Mouse (Mus musculus) forebrain, embryonic 16.5 days (tissue): ENCODE data around the gene Gm20388. TPM values are rescaled to one million over a fixed set of nuclear protein-coding genes. Genes with fewer than 3 reads are reported as not detected.
A peak's percentile ranks its signal among the peaks of the same experiment; 100 is the strongest.

Experiments used
- ATAC-seq: fragments of 200-750 bp; cut with Nextera tagmentation; 2 replicates; pipeline ENCODE4 v1.8.0; 2017; ENCODE audit warnings: mild to moderate bottlenecking, moderate library complexity
- H3K27ac ChIP-seq: fragments of 300-500 bp; sonication (generic); 2 replicates; pipeline ENCODE4 v1.5.1; 2014; ENCODE audit warnings: low read length, control low read depth
- H3K27me3 ChIP-seq: fragments of 300-500 bp; sonication (generic); replicated peaks from 2 replicates; pipeline ENCODE4 v1.6.1; 2014; ENCODE audit warnings: low read length; ENCODE audit not compliant: control insufficient read depth, insufficient read depth
- H3K36me3 ChIP-seq: fragments of 300-500 bp; sonication (generic); 2 replicates; pipeline ENCODE4 v1.6.1; 2014; ENCODE audit not compliant: control insufficient read depth, insufficient read depth
- H3K4me1 ChIP-seq: fragments of 300-500 bp; sonication (generic); replicated peaks from 2 replicates; pipeline ENCODE4 v1.6.1; 2014; ENCODE audit warnings: low read length; ENCODE audit not compliant: control insufficient read depth, insufficient read depth
- H3K4me2 ChIP-seq: fragments of 300-500 bp; sonication (generic); 2 replicates; pipeline ENCODE4 v1.6.1; 2014; ENCODE audit warnings: mild to moderate bottlenecking, low read length, control low read depth
- H3K4me3 ChIP-seq: fragments of 300-500 bp; sonication (generic); replicated peaks from 2 replicates; pipeline ENCODE4 v1.5.1; 2014; ENCODE audit warnings: mild to moderate bottlenecking, low read length, control low read depth
- H3K9ac ChIP-seq: fragments of 300-500 bp; sonication (generic); replicated peaks from 2 replicates; pipeline ENCODE4 v1.6.1; 2014; ENCODE audit warnings: low read depth, low read length, control low read depth
- H3K9me3 ChIP-seq: fragments of 300-500 bp; sonication (generic); 2 replicates; pipeline ENCODE4 v1.6.1; 2016; ENCODE audit warnings: low read length; ENCODE audit not compliant: control insufficient read depth
- WGBS: fragments of 180-500 bp; shearing (Covaris S2); extraction: QIAGEN DNeasy Blood & Tissue Kit; methylation state at CpG from one replicate; pipeline ENCODE4 v1.1.7; 2014; 5-methylcytosine and 5-hydroxymethylcytosine counted together
- polyA plus RNA-seq: library from polyadenylated mRNA; unstranded; fragments of >200 nt; fragmentation: Nextera tagmentation; extraction: Ambion mirVana; gene quantifications from 2 replicates; pipeline ENCODE4 v1.2.1, GENCODE M21; 2015

Gene Gm20388
- polyA plus RNA-seq, 1 experiment from 2014 or later = 4.7 TPM

DNA sequence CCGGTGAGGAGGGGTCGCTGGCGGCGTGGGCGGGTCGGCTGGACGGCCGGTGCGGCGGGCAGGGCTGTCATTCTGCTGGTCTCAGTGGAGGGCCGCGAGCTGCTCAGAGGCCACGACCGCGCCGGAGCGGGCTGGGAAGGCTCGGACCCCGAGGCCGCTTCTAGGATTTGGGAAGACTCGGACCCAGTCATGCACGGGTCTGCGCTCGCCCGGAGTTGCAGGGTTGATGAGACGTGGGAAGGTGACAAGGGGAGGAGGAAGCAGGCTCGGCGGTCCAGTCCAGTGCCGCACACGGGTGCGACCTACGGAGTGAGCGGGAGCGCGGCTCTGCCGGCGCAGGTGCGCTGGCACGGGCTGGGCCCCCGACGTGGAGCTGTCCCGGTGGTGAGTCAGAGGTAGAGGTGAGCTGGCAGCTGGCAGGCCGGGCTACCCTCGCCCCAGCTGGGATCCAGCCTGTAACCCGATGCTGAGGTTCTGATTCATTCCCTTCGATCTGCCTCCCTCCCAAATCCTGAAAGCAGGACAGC, 203.7 kb downstream of the Gm20388 start:
- Histone ChIP-seq H3K27me3 (peaks cover 7% of the 10 kb centered on the region; the same call in 1 of the 2 replicates), H3K27ac (no peak overlapping the region; the same call in 1 of the 2 replicates), H3K9ac (peak overlapping the region; percentile 89), H3K9me3 (no peaks in the 10 kb centered on the region), H3K4me3 (peak overlapping the region; percentile 81), H3K36me3 (no peaks in the 10 kb centered on the region), H3K4me2 (peak overlapping the region; percentile 79), H3K4me1 (peaks cover 15% of the 10 kb centered on the region)
- peak; percentile 35; the same call in 1 of the 2 replicates for ATAC-seq
- WGBS = under 1% methylated on average over 46 of the region's 46 CpGs

DNA sequence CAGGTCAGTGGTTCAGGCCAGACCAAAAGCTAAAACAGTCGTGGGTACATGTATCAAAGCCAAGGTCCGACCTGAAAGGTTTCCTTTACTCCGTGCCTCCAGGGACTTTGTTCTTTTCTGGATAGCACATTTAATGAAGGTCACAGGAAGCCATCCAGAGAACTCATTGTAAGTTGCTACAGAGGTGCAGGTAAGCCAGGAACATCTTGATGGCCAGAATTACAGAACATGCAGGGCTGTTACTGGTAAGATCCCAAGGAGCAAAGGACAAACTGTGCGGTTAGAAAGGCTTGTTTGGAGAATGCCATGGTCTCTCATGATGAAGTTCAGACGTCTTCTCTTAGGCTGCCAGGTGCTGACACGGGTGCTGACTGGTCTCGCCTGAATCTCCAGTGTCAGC, 206.0 kb downstream of the Gm20388 start:
- Histone ChIP-seq H3K9ac (no peak overlapping the region), H3K27me3 (peaks cover 7% of the 10 kb centered on the region; the same call in 1 of the 2 replicates), H3K36me3 (no peaks in the 10 kb centered on the region), H3K4me3 (no peak overlapping the region), H3K27ac (no peak overlapping the region), H3K4me2 (no peak overlapping the region), H3K4me1 (peaks cover 20% of the 10 kb centered on the region), H3K9me3 (no peaks in the 10 kb centered on the region)
- 79% methylated on average over 7 of the region's 7 CpGs for WGBS
- ATAC-seq = no peak

DNA sequence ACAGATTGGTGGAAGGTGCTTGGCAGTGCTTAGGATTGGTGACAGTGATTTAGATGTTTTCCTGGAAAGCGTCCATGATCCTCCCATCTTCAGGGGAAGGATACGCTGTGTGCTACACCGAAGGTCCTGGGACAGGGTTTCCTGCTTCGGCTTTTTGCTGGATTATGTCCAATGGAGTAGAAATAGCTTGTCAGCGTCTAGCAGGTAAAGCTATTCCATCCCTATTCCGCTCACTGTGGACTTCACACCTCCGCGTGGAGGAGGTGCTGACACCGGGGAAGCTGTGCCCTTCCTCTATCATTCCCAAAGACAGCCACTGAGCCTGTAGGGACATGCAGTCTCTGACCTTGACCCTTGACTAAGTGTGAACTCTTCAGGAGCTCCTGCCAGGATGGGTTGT, 207.5 kb downstream of the Gm20388 start:
- Histone ChIP-seq H3K27ac (no peak overlapping the region), H3K4me3 (no peak overlapping the region), H3K9me3 (no peaks in the 10 kb centered on the region), H3K9ac (no peak overlapping the region), H3K27me3 (peaks cover 7% of the 10 kb centered on the region; the same call in 1 of the 2 replicates), H3K36me3 (no peaks in the 10 kb centered on the region), H3K4me1 (peaks cover 18% of the 10 kb centered on the region), H3K4me2 (no peak overlapping the region)
- 78% methylated on average over 9 of the region's 9 CpGs for WGBS
- no peak for ATAC-seq

DNA sequence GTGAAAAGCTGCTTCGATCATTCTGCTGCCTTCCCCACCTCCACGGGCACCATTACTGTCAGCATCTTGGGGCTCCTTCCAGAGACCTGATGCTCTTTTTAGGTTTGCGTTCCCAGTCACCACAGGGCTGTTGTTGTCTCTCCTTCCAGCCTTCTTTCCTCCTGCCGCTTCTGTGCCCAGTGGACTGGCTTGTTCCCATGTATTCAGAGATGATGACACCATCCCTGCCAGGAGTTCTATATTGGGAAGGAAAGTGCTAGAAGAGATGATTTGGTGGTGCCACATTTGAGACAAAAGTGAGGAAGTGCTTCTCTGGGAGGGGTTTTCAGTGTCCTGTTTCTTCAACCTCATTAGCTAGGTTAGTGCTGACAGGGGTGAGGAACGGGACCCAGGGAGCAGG, 208.2 kb downstream of the Gm20388 start:
- Histone ChIP-seq H3K4me2 (no peak overlapping the region), H3K27ac (no peak overlapping the region), H3K9me3 (no peaks in the 10 kb centered on the region), H3K4me1 (peaks cover 14% of the 10 kb centered on the region), H3K4me3 (no peak overlapping the region), H3K9ac (no peak overlapping the region), H3K27me3 (peaks cover 7% of the 10 kb centered on the region; the same call in 1 of the 2 replicates), H3K36me3 (no peaks in the 10 kb centered on the region)
- no peak for ATAC-seq
- 76% methylated on average over 5 of the region's 5 CpGs for WGBS

DNA sequence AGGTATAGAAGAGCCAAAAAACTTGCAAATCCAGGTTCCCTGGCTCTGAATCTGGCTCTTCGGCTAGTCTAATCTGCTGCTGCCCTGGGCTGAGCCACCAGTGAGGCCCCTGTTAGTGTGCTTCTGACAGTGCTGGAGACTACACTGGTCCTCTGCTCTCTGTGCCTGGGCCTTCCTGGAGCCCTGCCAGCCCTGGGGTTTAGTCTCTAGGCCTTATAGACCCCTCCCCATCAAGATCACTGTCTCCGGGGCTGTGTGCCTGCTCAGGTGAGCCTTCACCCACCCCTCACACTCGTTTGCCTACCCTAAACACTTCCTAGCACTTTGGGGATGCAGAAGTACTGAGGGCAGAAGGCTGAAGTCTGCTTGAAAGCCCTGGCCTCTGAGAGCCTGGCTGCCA, 208.8 kb downstream of the Gm20388 start:
- no peak overlapping the region for H3K27ac ChIP-seq
- peaks cover 7% of the 10 kb centered on the region; the same call in 1 of the 2 replicates for H3K27me3 ChIP-seq
- H3K4me1 ChIP-seq = peaks cover 12% of the 10 kb centered on the region
- no peak overlapping the region for H3K9ac ChIP-seq
- H3K4me2 ChIP-seq = no peak overlapping the region
- 69% methylated on average over 3 of the region's 3 CpGs for WGBS
- no peaks in the 10 kb centered on the region for H3K9me3 ChIP-seq
- H3K4me3 ChIP-seq = no peak overlapping the region
- no peak for ATAC-seq
- H3K36me3 ChIP-seq = no peaks in the 10 kb centered on the region

DNA sequence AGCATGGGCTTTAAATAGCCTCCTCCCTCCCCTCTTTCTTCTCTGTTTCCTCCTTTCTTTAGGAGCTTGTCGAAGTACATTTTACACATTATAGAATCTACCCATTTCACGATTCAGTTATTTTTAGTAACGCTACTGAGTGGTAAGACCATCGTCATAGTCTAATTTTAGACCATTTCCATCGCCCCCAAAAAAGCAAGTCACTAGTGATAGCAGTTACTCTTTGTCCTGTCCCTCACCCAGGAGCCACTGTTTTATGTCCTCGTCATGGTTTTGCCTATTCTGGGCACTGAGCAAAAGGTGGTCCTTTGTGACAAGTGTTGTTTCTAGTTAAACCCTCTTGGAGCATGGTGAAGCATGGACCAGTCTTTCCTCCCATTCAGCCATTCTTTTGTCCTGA, 209.3 kb downstream of the Gm20388 start:
- no peak overlapping the region for H3K27ac ChIP-seq
- no peak overlapping the region for H3K9ac ChIP-seq
- no peaks in the 10 kb centered on the region for H3K9me3 ChIP-seq
- no peak overlapping the region for H3K4me3 ChIP-seq
- H3K27me3 ChIP-seq = peaks cover 7% of the 10 kb centered on the region; the same call in 1 of the 2 replicates
- no peak overlapping the region for H3K4me2 ChIP-seq
- no peaks in the 10 kb centered on the region for H3K36me3 ChIP-seq
- H3K4me1 ChIP-seq = peaks cover 7% of the 10 kb centered on the region; the same call in 1 of the 2 replicates
- no peak for ATAC-seq
- WGBS = 68% methylated on average over 6 of the region's 6 CpGs

DNA sequence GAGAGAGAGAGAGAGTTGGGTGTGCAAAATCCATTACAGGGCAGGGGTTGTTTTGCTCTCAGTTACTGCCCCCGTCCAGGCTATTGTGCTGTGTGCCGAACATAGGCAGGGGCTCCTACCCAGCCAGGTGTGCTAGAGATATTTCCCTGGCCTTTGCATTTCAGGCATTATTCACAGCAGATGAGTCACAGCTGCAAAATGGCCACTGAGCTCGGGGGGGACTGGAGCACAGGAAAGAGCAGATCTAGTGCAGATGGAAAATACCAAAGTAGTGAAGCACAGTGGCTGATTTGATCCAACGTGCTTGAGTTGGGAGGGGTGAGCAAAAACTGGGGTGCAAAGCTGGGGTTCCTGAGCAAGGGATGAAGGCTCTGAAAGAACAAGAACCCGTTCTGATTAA, 210.3 kb downstream of the Gm20388 start:
- no peak overlapping the region for H3K9ac ChIP-seq
- H3K27me3 ChIP-seq = no peaks in the 10 kb centered on the region
- no peak overlapping the region for H3K4me3 ChIP-seq
- no peak overlapping the region for H3K4me2 ChIP-seq
- H3K9me3 ChIP-seq = no peaks in the 10 kb centered on the region
- no peak for ATAC-seq
- H3K27ac ChIP-seq = no peak overlapping the region
- no peaks in the 10 kb centered on the region for H3K36me3 ChIP-seq
- H3K4me1 ChIP-seq = peaks cover 6% of the 10 kb centered on the region; the same call in 1 of the 2 replicates
- WGBS = 71% methylated on average over 5 of the region's 5 CpGs

DNA sequence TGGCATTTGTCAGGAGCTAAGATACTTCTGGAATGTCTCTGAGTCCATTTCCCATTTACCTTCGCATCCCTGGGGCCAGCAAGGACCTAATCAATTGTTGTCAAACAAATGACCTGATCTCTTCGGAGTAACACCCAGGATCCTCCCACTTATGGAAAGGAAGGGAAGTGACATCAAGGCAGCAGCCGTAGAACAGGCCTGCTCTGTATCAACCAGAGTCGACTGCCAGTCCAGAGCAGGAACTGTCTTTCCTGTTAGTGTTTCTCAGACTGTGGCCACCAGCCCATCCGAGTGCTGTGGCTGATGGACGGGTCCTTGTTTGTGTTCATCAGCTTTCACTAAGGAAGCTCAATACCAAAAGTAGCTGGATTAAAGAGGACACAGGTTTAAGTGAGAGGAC, 213.6 kb downstream of the Gm20388 start:
- Histone ChIP-seq H3K36me3 (no peaks in the 10 kb centered on the region), H3K4me2 (no peak overlapping the region), H3K4me3 (no peak overlapping the region), H3K27ac (no peak overlapping the region), H3K9me3 (no peaks in the 10 kb centered on the region), H3K4me1 (peaks cover 12% of the 10 kb centered on the region), H3K27me3 (no peaks in the 10 kb centered on the region), H3K9ac (no peak overlapping the region)
- 69% methylated on average over 6 of the region's 6 CpGs for WGBS
- ATAC-seq = no peak

DNA sequence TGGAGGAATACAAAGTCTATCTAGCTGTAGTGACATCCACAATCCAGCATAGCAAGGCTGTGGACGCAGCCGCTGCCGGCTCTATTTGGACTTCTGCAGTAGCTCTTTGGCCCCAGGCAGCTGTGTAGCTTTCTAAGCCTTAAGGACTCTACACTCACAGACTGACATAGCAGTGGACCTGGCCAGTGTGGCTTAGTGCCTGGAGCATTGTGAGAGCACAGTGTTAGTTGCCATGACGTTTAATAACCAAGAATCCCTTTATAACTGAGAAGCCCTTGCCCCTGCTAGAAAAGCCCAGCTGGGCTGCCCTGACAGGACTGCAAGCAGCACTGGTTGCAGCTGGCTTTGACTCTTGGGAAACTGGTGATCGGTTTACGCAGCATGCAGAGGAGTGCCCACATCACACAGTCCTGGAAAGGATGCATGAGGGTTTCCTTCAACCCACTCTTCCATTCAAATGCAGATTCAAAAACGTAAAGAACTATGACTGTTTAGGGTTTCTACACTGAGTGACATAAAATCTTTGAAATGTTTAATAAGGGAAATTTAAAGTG, 214.3 kb downstream of the Gm20388 start:
- Histone ChIP-seq H3K4me1 (peaks cover 16% of the 10 kb centered on the region; the same call in 1 of the 2 replicates), H3K4me2 (no peak overlapping the region), H3K4me3 (no peak overlapping the region), H3K36me3 (no peaks in the 10 kb centered on the region), H3K27me3 (no peaks in the 10 kb centered on the region), H3K9me3 (no peaks in the 10 kb centered on the region), H3K9ac (no peak overlapping the region), H3K27ac (no peak overlapping the region)
- ATAC-seq = no peak
- 48% methylated on average over 7 of the region's 7 CpGs for WGBS
